Mouse (Mus musculus): ENCODE data around the gene Ankrd33b. TPM values are rescaled to one million over a fixed set of nuclear protein-coding genes. Genes with fewer than 3 reads are reported as not detected.

Ankrd33b gene
- polyA plus RNA-seq, 1 experiment from 2014 or later = 0.75 TPM

GRCm38 (mm10) chr15:31323684-31324083 is 43.8 kb downstream of the Ankrd33b start:
- Histone ChIP-seq H3K9me3 (ENCODE audit: control insufficient read depth, low read length) (no peaks in the 10 kb centered on the region), H3K27me3 (ENCODE audit: control insufficient read depth, insufficient read depth, low read length) (no peaks in the 10 kb centered on the region), H3K27ac (ENCODE audit: low read depth, low read length) (no peak overlapping the region), H3K36me3 (ENCODE audit: control insufficient read depth, insufficient read depth, low read length) (no peaks in the 10 kb centered on the region), H3K4me1 (ENCODE audit: control insufficient read depth, insufficient read depth, low read length) (no peaks in the 10 kb centered on the region), H3K4me3 (ENCODE audit: low read depth, low read length) (no peak overlapping the region), H3K4me2 (ENCODE audit: low read depth, low read length) (no peak overlapping the region), H3K9ac (replicated peaks; ENCODE audit: low read depth, low read length) (no peak overlapping the region)
- ATAC-seq (ENCODE audit: low read depth) = no peak
- WGBS = 83% methylated on average over 4 of the region's 4 CpGs

DNA sequence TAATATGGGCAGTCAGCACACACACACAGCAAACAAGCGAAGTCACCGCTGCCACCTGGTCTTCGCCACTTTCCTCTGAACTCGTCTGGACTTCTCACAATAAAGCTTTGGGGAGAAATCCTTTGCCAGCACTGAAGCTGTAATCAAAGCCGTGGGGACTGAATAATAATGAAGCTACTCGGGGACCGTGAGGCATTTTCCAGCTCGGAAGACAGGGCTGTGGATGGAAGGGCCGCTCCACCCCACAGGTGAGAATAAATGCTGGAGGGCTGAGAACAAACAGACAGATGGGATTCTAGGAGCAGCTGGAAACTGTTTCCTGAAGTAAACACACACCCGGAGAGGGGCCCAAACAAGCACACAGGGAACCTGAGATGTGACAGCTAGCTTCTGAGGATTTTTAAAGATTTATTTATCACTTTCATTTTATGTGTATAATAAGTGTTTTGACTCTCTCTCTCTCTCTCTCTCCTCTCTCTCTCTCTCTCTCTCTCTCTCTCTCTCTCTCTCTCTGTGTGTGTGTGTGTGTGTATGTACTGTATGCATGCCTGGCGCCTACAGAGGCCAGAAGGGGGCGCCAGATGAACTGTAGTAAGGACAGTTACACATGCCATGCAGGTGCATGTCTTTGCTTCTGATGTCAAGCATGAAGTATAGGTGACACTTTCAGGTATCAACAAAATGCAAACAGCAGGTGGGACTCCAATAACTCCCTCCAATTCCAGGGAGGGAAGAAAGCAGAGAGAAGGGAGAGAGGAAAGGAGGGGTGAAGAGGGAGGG is 46.7 kb downstream of the Ankrd33b start:
- ATAC-seq (ENCODE audit: low read depth) = no peak
- no peaks in the 10 kb centered on the region for H3K36me3 ChIP-seq (ENCODE audit: control insufficient read depth, insufficient read depth, low read length)
- 52% methylated on average over 12 of the region's 12 CpGs for WGBS
- H3K4me2 ChIP-seq (ENCODE audit: low read depth, low read length) = no peak overlapping the region
- H3K9me3 ChIP-seq (ENCODE audit: control insufficient read depth, low read length) = no peaks in the 10 kb centered on the region
- H3K27ac ChIP-seq (ENCODE audit: low read depth, low read length) = no peak overlapping the region
- H3K4me1 ChIP-seq (ENCODE audit: control insufficient read depth, insufficient read depth, low read length) = no peaks in the 10 kb centered on the region
- no peak overlapping the region for H3K9ac ChIP-seq (replicated peaks; ENCODE audit: low read depth, low read length)
- H3K27me3 ChIP-seq (ENCODE audit: control insufficient read depth, insufficient read depth, low read length) = no peaks in the 10 kb centered on the region
- no peak overlapping the region for H3K4me3 ChIP-seq (ENCODE audit: low read depth, low read length)

- ATAC-seq (ENCODE audit: low read depth) = no peak
- no peaks in the 10 kb centered on the region for H3K36me3 ChIP-seq (ENCODE audit: control insufficient read depth, insufficient read depth, low read length)
- H3K27ac ChIP-seq (ENCODE audit: low read depth, low read length) = no peak overlapping the region
- no peaks in the 10 kb centered on the region for H3K4me1 ChIP-seq (ENCODE audit: control insufficient read depth, insufficient read depth, low read length)
- H3K9me3 ChIP-seq (ENCODE audit: control insufficient read depth, low read length) = no peaks in the 10 kb centered on the region
- H3K4me2 ChIP-seq (ENCODE audit: low read depth, low read length) = no peak overlapping the region
- H3K9ac ChIP-seq (replicated peaks; ENCODE audit: low read depth, low read length) = peak overlapping the region; percentile 26; the same call in 1 of the 2 replicates
- WGBS = 51% methylated on average over 4 of the region's 4 CpGs
- no peak overlapping the region for H3K4me3 ChIP-seq (ENCODE audit: low read depth, low read length)
- no peaks in the 10 kb centered on the region for H3K27me3 ChIP-seq (ENCODE audit: control insufficient read depth, insufficient read depth, low read length)
Observed at GRCm38 (mm10) chr15:31319046-31319445, 48.5 kb downstream of the Ankrd33b start.

DNA sequence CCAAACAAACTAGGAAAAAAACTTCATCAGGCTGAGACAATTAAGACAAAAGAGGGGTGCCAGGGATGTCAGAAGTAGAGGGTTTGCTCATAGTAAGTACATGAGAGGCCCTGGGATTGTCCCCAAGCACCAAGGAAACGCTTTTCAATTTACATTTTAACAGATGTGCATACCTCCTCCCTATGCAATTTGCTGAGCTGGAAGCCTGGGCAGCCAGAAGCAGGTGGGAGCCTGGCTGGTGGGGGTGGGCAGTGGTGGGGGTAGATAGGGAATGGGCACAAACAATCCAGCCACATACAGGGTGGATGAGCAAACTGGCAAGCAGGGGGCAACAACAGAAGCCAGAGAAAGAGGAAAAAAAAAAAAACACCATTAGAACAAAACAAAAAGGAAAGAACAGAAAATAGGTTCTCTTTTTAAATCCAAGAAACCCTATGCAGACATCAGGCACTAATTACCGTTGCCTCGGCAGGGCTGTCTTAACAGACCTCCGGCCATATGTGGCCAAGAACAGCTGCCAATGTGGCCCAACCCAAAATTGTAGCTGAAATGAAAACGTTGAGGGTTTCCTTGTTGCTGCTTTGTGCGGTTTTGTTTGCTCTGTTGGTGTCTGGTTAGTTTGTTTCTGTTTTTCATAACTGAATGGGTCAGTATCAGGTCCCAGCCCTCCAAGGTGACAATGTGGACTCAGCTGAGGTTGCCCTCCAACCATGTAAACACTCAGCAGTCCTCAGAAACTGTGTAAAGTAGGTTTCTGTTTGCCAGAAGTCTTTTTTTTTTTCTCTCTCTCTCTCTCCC is 49.2 kb downstream of the Ankrd33b start:
- 0 out of 2 replicates have a peak overlapping the region, but pooled peaks have one; percentile 10 for H3K27ac ChIP-seq (ENCODE audit: low read depth, low read length)
- H3K36me3 ChIP-seq (ENCODE audit: control insufficient read depth, insufficient read depth, low read length) = no peaks in the 10 kb centered on the region
- H3K9ac ChIP-seq (replicated peaks; ENCODE audit: low read depth, low read length) = peak overlapping the region; percentile 26; the same call in 1 of the 2 replicates
- peak; percentile 12; the same call in 1 of the 2 replicates for ATAC-seq (ENCODE audit: low read depth)
- 39% methylated on average over 6 of the region's 6 CpGs for WGBS
- no peaks in the 10 kb centered on the region for H3K9me3 ChIP-seq (ENCODE audit: control insufficient read depth, low read length)
- H3K4me3 ChIP-seq (ENCODE audit: low read depth, low read length) = no peak overlapping the region
- H3K27me3 ChIP-seq (ENCODE audit: control insufficient read depth, insufficient read depth, low read length) = no peaks in the 10 kb centered on the region
- H3K4me2 ChIP-seq (ENCODE audit: low read depth, low read length) = no peak overlapping the region
- no peaks in the 10 kb centered on the region for H3K4me1 ChIP-seq (ENCODE audit: control insufficient read depth, insufficient read depth, low read length)

DNA sequence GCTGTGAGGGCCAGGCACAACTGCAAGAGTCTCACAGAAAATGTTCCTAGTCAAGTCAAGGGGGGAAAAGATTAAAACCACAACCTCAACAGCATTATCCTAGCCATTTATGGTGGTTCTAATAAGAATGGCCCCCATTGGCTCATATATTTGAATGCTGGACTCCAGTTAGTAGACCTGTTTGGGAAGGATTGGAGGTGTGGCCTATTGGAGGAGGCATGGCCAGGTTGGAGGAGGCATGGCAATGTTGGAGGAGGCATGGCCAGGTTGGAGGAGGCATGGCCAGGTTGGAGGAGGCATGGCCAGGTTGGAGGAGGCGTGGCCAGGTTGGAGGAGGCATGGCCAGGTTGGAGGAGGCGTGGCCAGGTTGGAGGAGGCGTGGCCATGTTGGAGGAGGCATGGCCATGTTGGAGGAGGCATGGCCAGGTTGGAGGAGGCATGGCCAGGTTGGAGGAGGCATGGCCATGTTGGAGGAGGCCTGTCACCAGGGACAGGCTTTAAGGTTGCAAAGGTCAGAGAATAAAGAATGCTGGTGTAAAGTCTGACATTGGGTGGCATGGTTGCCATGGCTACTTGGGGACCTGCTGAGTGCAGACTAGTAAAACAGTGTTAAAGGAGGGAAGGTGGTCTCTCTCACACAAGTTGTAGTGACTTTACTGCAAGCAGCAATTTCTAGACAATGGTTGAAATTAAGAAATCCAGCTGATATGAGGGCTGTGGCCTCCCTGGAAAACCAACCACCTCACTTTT is 50.3 kb downstream of the Ankrd33b start:
- H3K36me3 ChIP-seq (ENCODE audit: control insufficient read depth, insufficient read depth, low read length) = no peaks in the 10 kb centered on the region
- no peaks in the 10 kb centered on the region for H3K4me1 ChIP-seq (ENCODE audit: control insufficient read depth, insufficient read depth, low read length)
- no peak overlapping the region for H3K4me2 ChIP-seq (ENCODE audit: low read depth, low read length)
- ATAC-seq (ENCODE audit: low read depth) = no peak
- no peak overlapping the region for H3K27ac ChIP-seq (ENCODE audit: low read depth, low read length)
- H3K9me3 ChIP-seq (ENCODE audit: control insufficient read depth, low read length) = no peaks in the 10 kb centered on the region
- no peaks in the 10 kb centered on the region for H3K27me3 ChIP-seq (ENCODE audit: control insufficient read depth, insufficient read depth, low read length)
- WGBS = 90% methylated on average over 3 of the region's 3 CpGs
- no peak overlapping the region for H3K9ac ChIP-seq (replicated peaks; ENCODE audit: low read depth, low read length)
- H3K4me3 ChIP-seq (ENCODE audit: low read depth, low read length) = no peak overlapping the region

DNA sequence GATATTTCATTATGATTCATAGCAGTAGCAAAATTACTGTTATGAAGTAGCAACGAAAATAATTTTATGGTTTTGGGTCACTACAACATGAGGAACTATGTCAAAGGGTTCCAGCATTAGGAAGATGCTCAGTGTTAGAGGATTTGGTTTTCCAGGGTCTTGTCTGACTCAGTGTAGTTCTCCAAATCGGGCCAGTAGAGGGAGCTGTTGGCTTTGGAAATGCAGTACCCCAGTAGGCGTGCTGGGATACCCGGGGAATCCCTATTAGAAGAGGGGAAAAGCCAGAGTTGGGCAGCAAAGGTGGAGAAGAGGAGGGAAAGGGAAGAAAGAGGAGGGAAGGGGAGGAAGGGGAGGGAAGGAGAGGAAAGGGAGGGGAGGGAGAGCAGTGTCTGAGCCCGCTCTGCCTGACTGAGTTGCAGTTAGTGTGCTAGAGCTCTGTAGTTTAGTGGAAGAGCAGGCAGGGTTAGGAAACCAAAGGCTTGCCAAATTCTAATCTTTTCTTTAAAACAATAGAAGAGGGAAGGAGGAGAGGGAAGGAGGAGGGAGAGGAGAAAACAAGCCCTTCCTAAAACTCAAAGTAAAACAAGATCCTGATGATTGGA is 51.8 kb downstream of the Ankrd33b start:
- no peak overlapping the region for H3K9ac ChIP-seq (replicated peaks; ENCODE audit: low read depth, low read length)

GRCm38 (mm10) chr15:31312001-31312400 is 55.5 kb downstream of the Ankrd33b start:
- no peaks in the 10 kb centered on the region for H3K36me3 ChIP-seq (ENCODE audit: control insufficient read depth, insufficient read depth, low read length)

More for the DNA sequence above, 51.8 kb downstream of the Ankrd33b start:
- 6% methylated on average over 5 of the region's 5 CpGs for WGBS
- H3K27me3 ChIP-seq (ENCODE audit: control insufficient read depth, insufficient read depth, low read length) = no peaks in the 10 kb centered on the region
- no peaks in the 10 kb centered on the region for H3K36me3 ChIP-seq (ENCODE audit: control insufficient read depth, insufficient read depth, low read length)
- no peak overlapping the region for H3K4me3 ChIP-seq (ENCODE audit: low read depth, low read length)
- H3K9me3 ChIP-seq (ENCODE audit: control insufficient read depth, low read length) = no peaks in the 10 kb centered on the region
- ATAC-seq (ENCODE audit: low read depth) = peak; percentile 90
- H3K4me2 ChIP-seq (ENCODE audit: low read depth, low read length) = no peak overlapping the region
- H3K4me1 ChIP-seq (ENCODE audit: control insufficient read depth, insufficient read depth, low read length) = no peaks in the 10 kb centered on the region
- no peak overlapping the region for H3K27ac ChIP-seq (ENCODE audit: low read depth, low read length)

DNA sequence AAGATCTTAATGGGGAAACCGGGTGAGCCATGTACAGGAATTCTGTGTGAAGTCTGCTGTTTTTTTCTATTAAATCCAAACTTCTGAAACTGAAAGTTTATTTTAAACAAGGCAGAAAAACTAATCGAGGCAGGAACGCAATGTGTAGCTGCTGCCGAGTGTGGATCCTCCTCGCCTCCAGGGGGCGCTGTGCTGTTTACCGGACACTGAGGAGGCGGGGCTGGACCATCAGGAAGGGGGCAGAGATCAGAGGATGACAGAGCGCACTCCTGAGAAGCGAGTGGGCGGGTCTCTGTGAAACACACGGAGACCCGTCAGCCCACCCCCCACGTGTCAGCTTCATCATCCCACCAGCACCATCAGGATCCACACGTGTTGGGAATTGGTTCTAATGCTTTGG is 58.0 kb downstream of the Ankrd33b start:
- H3K27me3 ChIP-seq (ENCODE audit: control insufficient read depth, insufficient read depth, low read length) = no peaks in the 10 kb centered on the region
- no peaks in the 10 kb centered on the region for H3K36me3 ChIP-seq (ENCODE audit: control insufficient read depth, insufficient read depth, low read length)
- H3K9ac ChIP-seq (replicated peaks; ENCODE audit: low read depth, low read length) = no peak overlapping the region
- H3K4me1 ChIP-seq (ENCODE audit: control insufficient read depth, insufficient read depth, low read length) = no peaks in the 10 kb centered on the region
- 66% methylated on average over 15 of the region's 15 CpGs for WGBS
- no peaks in the 10 kb centered on the region for H3K9me3 ChIP-seq (ENCODE audit: control insufficient read depth, low read length)
- H3K4me3 ChIP-seq (ENCODE audit: low read depth, low read length) = no peak overlapping the region
- no peak for ATAC-seq (ENCODE audit: low read depth)
- no peak overlapping the region for H3K27ac ChIP-seq (ENCODE audit: low read depth, low read length)
- H3K4me2 ChIP-seq (ENCODE audit: low read depth, low read length) = no peak overlapping the region

More at GRCm38 (mm10) chr15:31312001-31312400, 55.5 kb downstream of the Ankrd33b start:
- Histone ChIP-seq H3K4me3 (ENCODE audit: low read depth, low read length) (no peak overlapping the region), H3K27me3 (ENCODE audit: control insufficient read depth, insufficient read depth, low read length) (no peaks in the 10 kb centered on the region), H3K27ac (ENCODE audit: low read depth, low read length) (no peak overlapping the region), H3K4me1 (ENCODE audit: control insufficient read depth, insufficient read depth, low read length) (no peaks in the 10 kb centered on the region), H3K4me2 (ENCODE audit: low read depth, low read length) (no peak overlapping the region), H3K9me3 (ENCODE audit: control insufficient read depth, low read length) (no peaks in the 10 kb centered on the region), H3K9ac (replicated peaks; ENCODE audit: low read depth, low read length) (no peak overlapping the region)
- ATAC-seq (ENCODE audit: low read depth) = no peak
- WGBS = 82% methylated on average over 2 of the region's 2 CpGs
